Mouse (Mus musculus) small intestine, adult 2 months (tissue): ENCODE measurements at regions not wholly inside any gene's neighbourhood (a gene's known extent, or its start where the extent isn't known, plus 50 kb on each side); places are given as distances from the start of the nearest gene placed in this dataset.
"Not testable (repeated sequence)": the region's sequence is repeated elsewhere in the genome, so short reads cannot be mapped to it uniquely, and the experiment has no call there.

Experiments used
- H3K27ac ChIP-seq: fragments of 200-500 bp; 2 replicates; pipeline ENCODE4 v1.5.1; 2012; ENCODE audit warnings: low read depth, low read length, control low read depth, inconsistent platforms; ENCODE audit not compliant: insufficient read depth
- H3K27me3 ChIP-seq: fragments of 200-500 bp; 2 replicates; pipeline ENCODE4 v1.6.1; 2012; ENCODE audit warnings: mild to moderate bottlenecking, moderate library complexity, low read length, inconsistent platforms; ENCODE audit not compliant: control insufficient read depth, insufficient read depth
- H3K36me3 ChIP-seq: fragments of 200-500 bp; 2 replicates; pipeline ENCODE4 v1.6.1; 2012; ENCODE audit warnings: mild to moderate bottlenecking, low read length, control low read depth, inconsistent platforms; ENCODE audit not compliant: control insufficient read depth, insufficient read depth
- H3K4me1 ChIP-seq: fragments of 200-500 bp; 2 replicates; pipeline ENCODE4 v1.6.1; 2012; ENCODE audit warnings: low read length, inconsistent platforms, mixed read lengths; ENCODE audit not compliant: control insufficient read depth, insufficient read depth, insufficient read length
- H3K4me3 ChIP-seq: fragments of 200-500 bp; 2 replicates; pipeline ENCODE4 v1.5.1; 2012; ENCODE audit warnings: low read depth, mild to moderate bottlenecking, control low read depth, inconsistent platforms, low read length, moderate library complexity
- CTCF ChIP-seq: fragments of 200-500 bp; IDR thresholded peaks from 2 replicates; pipeline ENCODE4 v1.5.1; 2012; ENCODE audit warnings: low read depth, mild to moderate bottlenecking, control low read depth, inconsistent platforms, low read length, moderate library complexity, mixed read lengths; ENCODE audit not compliant: insufficient replicate concordance, insufficient read length; ENCODE audit errors: extremely low read depth
- POLR2A ChIP-seq: fragments of 200-500 bp; IDR thresholded peaks from 2 replicates; pipeline ENCODE4 v1.6.1; 2012; ENCODE audit warnings: low read depth, mild to moderate bottlenecking, control low read depth, inconsistent platforms, low read length, moderate library complexity
- whole genome bisulfite sequencing: fragments of 180-500 bp; shearing (Covaris S2); methylation state at CpG from one replicate; pipeline ENCODE4 v1.1.7; 2018; 5-methylcytosine and 5-hydroxymethylcytosine counted together

DNA sequence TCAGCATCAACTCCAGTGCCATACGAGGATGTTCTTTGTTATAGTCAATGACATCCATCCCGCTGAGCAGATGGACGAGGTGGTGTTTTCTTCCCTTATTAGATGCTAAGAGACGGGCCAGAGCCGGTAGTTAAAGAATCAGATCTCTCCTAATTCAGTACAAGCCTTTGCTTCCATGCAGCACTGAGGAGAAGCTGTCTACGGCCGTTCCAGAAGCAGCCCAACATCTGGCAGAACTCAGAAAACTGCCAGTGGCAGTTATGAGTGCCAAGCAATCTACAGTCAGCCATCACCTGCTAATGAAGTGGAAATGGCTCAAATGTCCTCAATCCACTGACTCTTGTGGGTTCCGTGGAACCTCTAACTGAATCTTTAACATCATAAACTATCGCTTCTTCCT lies 141.3 kb upstream of the Fam3c start:
- H3K4me1 ChIP-seq, result no peaks in the 10 kb centered on the region
- TF ChIP-seq POLR2A (no peak), CTCF (no peak)
- WGBS, result 77% methylated on average over 9 of the region's 9 CpGs

GRCm38 (mm10) chr6:22496471-22496870 lies 140.4 kb upstream of the Fam3c start:
- WGBS, result 65% methylated on average over 1 of the region's 1 CpGs
- Histone ChIP-seq H3K36me3 (no peaks in the 10 kb centered on the region), H3K27me3 (no peaks in the 10 kb centered on the region), H3K27ac (no peak overlapping the region), H3K4me1 (no peaks in the 10 kb centered on the region), H3K4me3 (no peak overlapping the region)
- TF ChIP-seq POLR2A (no peak), CTCF (no peak)

More for the DNA sequence above, 141.3 kb upstream of the Fam3c start:
- H3K36me3 ChIP-seq, result no peaks in the 10 kb centered on the region
- H3K27me3 ChIP-seq, result no peaks in the 10 kb centered on the region
- no peak overlapping the region for H3K4me3 ChIP-seq
- H3K27ac ChIP-seq, result no peak overlapping the region

- H3K4me3 ChIP-seq, result no peak overlapping the region
- no peak overlapping the region for H3K27ac ChIP-seq
- no peaks in the 10 kb centered on the region for H3K27me3 ChIP-seq
- peaks cover 3% of the 10 kb centered on the region; the same call in 1 of the 2 replicates for H3K4me1 ChIP-seq
- no peak for TF ChIP-seq CTCF
- no peak for TF ChIP-seq POLR2A
- WGBS, result 27% methylated on average over 11 of the region's 11 CpGs
- no peaks in the 10 kb centered on the region for H3K36me3 ChIP-seq
Observed at GRCm38 (mm10) chr6:22493632-22494260, 137.7 kb upstream of the Fam3c start.

DNA sequence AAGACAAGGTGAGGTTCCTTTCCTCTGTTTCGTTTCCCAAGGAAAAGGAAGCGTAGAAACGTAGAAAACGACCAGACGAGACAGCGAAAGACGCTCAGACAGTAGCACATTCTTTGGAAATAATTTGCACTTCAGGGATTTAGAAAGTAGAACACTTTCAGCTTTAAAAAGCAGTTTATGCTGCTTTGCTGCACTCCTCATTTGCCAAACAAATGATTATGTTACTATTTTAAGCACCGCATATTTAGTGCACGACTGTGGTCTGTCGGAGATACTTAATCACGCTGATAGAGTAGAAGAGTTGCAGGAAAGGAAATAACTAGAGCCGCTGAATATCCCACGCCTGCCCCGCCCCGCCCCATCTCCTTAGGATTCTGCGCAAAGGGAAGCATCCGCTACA lies 136.9 kb upstream of the Fam3c start:
- H3K27ac ChIP-seq, result no peak overlapping the region
- 79% methylated on average over 17 of the region's 17 CpGs for WGBS
- H3K36me3 ChIP-seq, result no peaks in the 10 kb centered on the region
- peaks cover 3% of the 10 kb centered on the region; the same call in 1 of the 2 replicates for H3K4me1 ChIP-seq
- no peak overlapping the region for H3K4me3 ChIP-seq
- TF ChIP-seq POLR2A (no peak), CTCF (no peak)
- no peaks in the 10 kb centered on the region for H3K27me3 ChIP-seq

DNA sequence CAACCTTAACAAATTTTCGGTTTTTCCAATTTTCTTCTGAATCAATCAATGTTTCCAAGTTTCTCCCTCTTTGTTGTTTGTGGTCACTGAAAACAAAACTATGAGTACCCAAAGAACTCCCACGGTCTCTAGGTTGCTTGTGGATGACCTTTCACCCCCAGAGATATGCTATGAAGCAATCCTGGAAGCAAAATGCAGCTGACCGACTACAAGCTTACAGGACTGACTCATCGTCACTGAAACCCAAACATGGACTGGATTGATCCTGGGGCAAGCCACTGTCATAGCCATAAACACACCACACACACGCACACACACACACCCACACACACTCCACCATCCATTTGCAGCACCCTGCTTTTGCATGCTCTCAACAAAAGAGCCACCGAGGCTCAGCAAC lies 134.7 kb upstream of the Fam3c start:
- no peaks in the 10 kb centered on the region for H3K27me3 ChIP-seq
- WGBS, result 49% methylated on average over 6 of the region's 6 CpGs

DNA sequence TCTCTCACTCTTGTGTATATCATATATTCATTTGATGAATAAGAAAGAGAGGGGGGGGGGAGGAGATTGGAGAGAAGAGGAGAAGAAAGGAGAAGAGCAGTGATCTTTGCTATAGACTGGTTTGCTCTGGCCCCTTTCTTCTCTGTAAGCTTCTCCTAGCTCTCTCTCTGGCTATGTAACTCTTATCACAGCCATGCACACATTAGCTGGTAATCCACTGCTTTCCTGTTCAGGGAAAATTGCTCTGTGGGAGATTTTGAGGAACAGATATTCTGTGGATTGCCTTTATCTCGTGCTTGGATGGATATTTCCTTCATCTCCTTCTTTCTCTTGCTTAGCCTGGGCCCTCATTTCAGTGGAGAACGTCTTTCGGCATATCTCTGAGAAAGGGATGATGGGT lies 131.4 kb upstream of the Fam3c start:
- TF ChIP-seq CTCF (no peak), POLR2A (no peak)
- Histone ChIP-seq H3K36me3 (no peaks in the 10 kb centered on the region), H3K27ac (no peak overlapping the region), H3K27me3 (no peaks in the 10 kb centered on the region), H3K4me1 (peaks cover 3% of the 10 kb centered on the region; the same call in 1 of the 2 replicates), H3K4me3 (no peak overlapping the region)
- 77% methylated on average over 3 of the region's 3 CpGs for WGBS

More for the DNA sequence above, 134.7 kb upstream of the Fam3c start:
- H3K4me1 ChIP-seq, result peaks cover 3% of the 10 kb centered on the region; the same call in 1 of the 2 replicates
- no peak overlapping the region for H3K27ac ChIP-seq
- no peak overlapping the region for H3K4me3 ChIP-seq
- no peaks in the 10 kb centered on the region for H3K36me3 ChIP-seq
- TF ChIP-seq CTCF (no peak), POLR2A (no peak)

DNA sequence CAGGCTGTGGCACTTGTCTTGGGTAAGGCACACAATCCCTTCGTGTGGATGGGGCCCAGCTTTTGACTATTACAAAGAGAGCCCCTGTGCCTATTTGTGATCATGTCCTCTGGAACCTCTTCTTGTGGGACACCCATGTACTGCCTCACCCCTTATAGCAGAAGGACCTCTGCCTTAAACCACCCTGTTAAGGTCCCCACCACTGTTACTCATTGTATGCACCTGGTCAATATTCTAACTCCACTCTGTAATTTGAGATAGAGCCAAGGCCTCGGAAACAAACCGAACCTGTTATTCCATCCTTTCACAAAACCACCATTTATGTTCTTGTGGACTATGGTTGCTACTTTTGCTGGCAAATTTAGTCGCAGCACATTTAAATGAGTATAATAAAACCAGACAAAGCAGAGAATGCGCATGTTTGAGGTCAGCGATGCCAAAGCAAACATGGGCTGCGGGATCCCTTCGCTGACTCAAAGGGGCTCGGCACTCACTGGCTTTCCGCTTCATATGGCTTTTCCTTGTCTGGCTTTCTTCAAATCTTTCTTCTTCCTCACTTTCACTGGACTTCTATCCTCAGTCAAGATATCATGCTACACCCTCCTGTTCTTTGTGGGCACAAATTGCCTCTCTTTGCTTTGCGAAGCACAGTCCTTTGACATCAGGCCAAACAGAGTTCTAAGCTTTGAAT lies 129.9 kb upstream of the Fam3c start:
- WGBS, result 42% methylated on average over 11 of the region's 11 CpGs
- H3K27me3 ChIP-seq, result no peaks in the 10 kb centered on the region
- H3K27ac ChIP-seq, result no peak overlapping the region

GRCm38 (mm10) chr6:22482257-22482656 lies 126.2 kb upstream of the Fam3c start:
- WGBS, result 81% methylated on average over 4 of the region's 4 CpGs
- H3K4me1 ChIP-seq, H3K27me3 ChIP-seq, H3K27ac ChIP-seq, H3K4me3 ChIP-seq, H3K36me3 ChIP-seq: not testable (repeated sequence)

More for the DNA sequence above, 129.9 kb upstream of the Fam3c start:
- peaks cover 2% of the 10 kb centered on the region; the same call in 1 of the 2 replicates for H3K4me1 ChIP-seq
- TF ChIP-seq POLR2A (no peak), CTCF (no peak)
- no peak overlapping the region for H3K4me3 ChIP-seq
- H3K36me3 ChIP-seq, result no peaks in the 10 kb centered on the region
